35 mouse cellular contexts compared by ENCODE assay signal in genomic region chr12:30168491-30168890, GRCm38 (mm10). TPM values are rescaled to one million over a fixed set of nuclear protein-coding genes. Genes with fewer than 3 reads are reported as not detected.
DNase-seq lines count a peak whose midpoint lies in the region; ATAC-seq and TF ChIP-seq lines count a peak whose summit lies in the region.
"Had no signal": no experiment of that assay in that cellular context is flagged by ENCODE, and none has a peak within 500 bp of the region (broad histone marks: within the 10 kb centered on the region; RNA-seq: fewer than 3 reads in every experiment).

No protein-coding gene starts in this region.

- H3K36me3 ChIP-seq in heart, embryonic 15.5 days: no peaks in the 10 kb centered on the region
- H3K36me3 ChIP-seq in heart, embryonic 10.5 days: no peaks in the 10 kb centered on the region
- no peaks in the 10 kb centered on the region for H3K36me3 ChIP-seq in lung, embryonic 14.5 days (ENCODE audit: insufficient read depth)
- H3K36me3 ChIP-seq: embryonic facial prominence, embryonic 12.5 days; hindbrain, embryonic 10.5 days; kidney, embryonic 15.5 days; midbrain, embryonic 10.5 days; neural tube, embryonic 13.5 days had no signal

- no peaks in the 10 kb centered on the region for H3K27me3 ChIP-seq in heart, embryonic 15.5 days
- H3K27me3 ChIP-seq in heart, embryonic 10.5 days (ENCODE audit: insufficient read depth, poor library complexity, severe bottlenecking): no peaks in the 10 kb centered on the region
- H3K27me3 ChIP-seq in lung, embryonic 14.5 days (ENCODE audit: insufficient read depth, low read length): no peaks in the 10 kb centered on the region
- H3K27me3 ChIP-seq: embryonic facial prominence, embryonic 12.5 days; forebrain, embryonic 13.5 days; kidney, embryonic 15.5 days; neural tube, embryonic 13.5 days had no signal

- no peak for ATAC-seq in heart, embryonic 15.5 days (replicated peaks; ENCODE audit: insufficient number of reproducible peaks, insufficient read depth, low FRiP score, low read depth)
- no peak for ATAC-seq in lung, embryonic 14.5 days (ENCODE audit: insufficient read depth)
- ATAC-seq: forebrain, embryonic 13.5 days; hindbrain, postnatal 0 days; lung, postnatal 0 days; midbrain, embryonic 16.5 days had no signal

- H3K9me3 ChIP-seq in heart, embryonic 15.5 days (replicated peaks): no peaks in the 10 kb centered on the region
- H3K9me3 ChIP-seq in heart, embryonic 10.5 days: no peaks in the 10 kb centered on the region
- H3K9me3 ChIP-seq in lung, embryonic 14.5 days (ENCODE audit: low read depth, low read length): no peaks in the 10 kb centered on the region
- H3K9me3 ChIP-seq: embryonic facial prominence, embryonic 12.5 days; forebrain, embryonic 13.5 days; hindbrain, embryonic 10.5 days; kidney, embryonic 15.5 days; midbrain, embryonic 10.5 days; neural tube, embryonic 13.5 days had no signal

- peaks cover 13% of the 10 kb centered on the region for H3K4me1 ChIP-seq in heart, embryonic 15.5 days (replicated peaks)
- no peaks in the 10 kb centered on the region for H3K4me1 ChIP-seq in heart, embryonic 10.5 days
- H3K4me1 ChIP-seq in lung, embryonic 14.5 days (ENCODE audit: insufficient read depth): no peaks in the 10 kb centered on the region
- H3K4me1 ChIP-seq: embryonic facial prominence, embryonic 12.5 days; forebrain, embryonic 13.5 days; hindbrain, embryonic 10.5 days; kidney, embryonic 15.5 days; midbrain, embryonic 10.5 days; neural tube, embryonic 13.5 days had no signal

- TF ChIP-seq CTCF in lung, embryonic 14.5 days (IDR thresholded peaks at IDR 0.05; ENCODE audit: low read depth): no peak

- H3K4me3 ChIP-seq in heart, embryonic 15.5 days: no peak overlapping the region
- no peak overlapping the region for H3K4me3 ChIP-seq in heart, embryonic 10.5 days
- no peak overlapping the region for H3K4me3 ChIP-seq in lung, embryonic 14.5 days (ENCODE audit: low read depth, low read length)
- H3K4me3 ChIP-seq: embryonic facial prominence, embryonic 12.5 days; erythroblast, embryonic 14.5 days; forebrain, embryonic 13.5 days; hindbrain, embryonic 10.5 days; kidney, embryonic 15.5 days; midbrain, embryonic 10.5 days; myocyte; neural tube, embryonic 13.5 days had no signal

- no peak for DNase-seq in heart, embryonic 10.5 days (ENCODE audit: low spot score)
- DNase-seq in layer of hippocampus, adult 11-12 months (ENCODE audit: low spot score): peak; percentile 3
- no peak for DNase-seq in layer of hippocampus, postnatal 10 days (ENCODE audit: low spot score in 2 of 2)
- peak; percentile 18 for DNase-seq in lung, embryonic 14.5 days
- no peak for DNase-seq in lung, postnatal 4 days
- DNase-seq in spleen, adult 18-20 months: no peak
- DNase-seq: adrenal gland, adult 2 months; cerebellum, adult 18-20 months; cerebellum, postnatal 14 days; gastrocnemius, postnatal 10 days; kidney, adult 11 months; kidney, postnatal 36 days; layer of hippocampus, adult 9-11 months; retina, postnatal 1 day had no signal

- H3K27ac ChIP-seq in heart, embryonic 15.5 days: peak overlapping the region; percentile 75
- no peak overlapping the region for H3K27ac ChIP-seq in heart, embryonic 10.5 days
- no peak overlapping the region for H3K27ac ChIP-seq in lung, embryonic 14.5 days (ENCODE audit: low read depth)
- H3K27ac ChIP-seq: embryonic facial prominence, embryonic 12.5 days; forebrain, embryonic 13.5 days; hindbrain, embryonic 10.5 days; hindbrain, postnatal 0 days; kidney, embryonic 15.5 days; midbrain, embryonic 10.5 days; neural tube, embryonic 13.5 days; stomach, postnatal 0 days had no signal

- H3K9ac ChIP-seq in heart, embryonic 15.5 days: no peak overlapping the region
- H3K9ac ChIP-seq in lung, embryonic 14.5 days: no peak overlapping the region
- H3K9ac ChIP-seq: embryonic facial prominence, embryonic 12.5 days; forebrain, embryonic 13.5 days; kidney, embryonic 15.5 days; neural tube, embryonic 13.5 days had no signal

- no peak overlapping the region for H3K4me2 ChIP-seq in heart, embryonic 15.5 days
- H3K4me2 ChIP-seq in lung, embryonic 14.5 days: no peak overlapping the region
- H3K4me2 ChIP-seq: embryonic facial prominence, embryonic 12.5 days; forebrain, embryonic 13.5 days; kidney, embryonic 15.5 days; neural tube, embryonic 13.5 days had no signal

- WGBS in heart, embryonic 15.5 days: 48% methylated on average over 3 of the region's 3 CpGs
- WGBS in heart, embryonic 10.5 days: 79% methylated on average over 3 of the region's 3 CpGs
- WGBS in lung, embryonic 14.5 days: 51% methylated on average over 3 of the region's 3 CpGs

RNA-seq across cellular contexts. Expression of gene Tpo, which starts 36.1 kb away (rescaled TPM):
- polyA plus RNA-seq in heart, embryonic 15.5 days (2015; fragmentation: Nextera tagmentation; extraction: Ambion mirVana): 0.15 TPM in 1 of 2 replicates, not detected in the other
- polyA plus RNA-seq in heart, embryonic 10.5 days (2016; fragmentation: Nextera tagmentation; extraction: Ambion mirVana): not detected in 2 replicates
- under 1 TPM; 0.22 to 0.59 TPM for total RNA-seq in layer of hippocampus, postnatal 10 days (2021)
- polyA plus RNA-seq in lung, embryonic 14.5 days (2014; fragmentation: Nextera tagmentation; extraction: Ambion mirVana): not detected in 2 replicates
- total RNA-seq: adrenal gland, adult 2 months; adrenal gland, postnatal 4 days; gastrocnemius, postnatal 10 days; granulocyte monocyte progenitor cell, adult 5-6 weeks; liver, adult 2 months; MEL had no signal
- polyA plus RNA-seq: C2C12; erythroblast, embryonic 14.5 days; forebrain, embryonic 13.5 days; hindbrain, embryonic 10.5 days; kidney, embryonic 15.5 days; limb, embryonic 11.5 days; liver, adult 2 months; liver, embryonic 16.5 days; lung, postnatal 0 days; midbrain, embryonic 10.5 days; myocyte; neural tube, embryonic 13.5 days; stomach, postnatal 0 days; thymus, postnatal 0 days had no signal

Comparison
In these comparisons a context has a peak if more than half of its experiments do, and no peak if none do; other contexts are left out.
1. DNase-seq: peak in layer of hippocampus, adult 11-12 months (single experiment) and lung, embryonic 14.5 days (single experiment); none in heart, embryonic 10.5 days (single experiment), layer of hippocampus, postnatal 10 days (0 of 2), lung, postnatal 4 days (0 of 2) and spleen, adult 18-20 months (0 of 2).